Mouse (Mus musculus) embryonic facial prominence, embryonic 13.5 days (tissue): ENCODE measurements around the gene Dnah11. TPM values are rescaled to one million over a fixed set of nuclear protein-coding genes. Genes with fewer than 3 reads are reported as not detected.

Source experiments
- ATAC-seq: fragments of 200-750 bp; cut with Nextera tagmentation; 2 replicates; pipeline ENCODE4 v1.8.0; 2017; ENCODE audit warnings: low read depth; ENCODE audit not compliant: insufficient number of reproducible peaks, insufficient read depth, low FRiP score, low TSS enrichment
- H3K27ac ChIP-seq: fragments of 300-500 bp; sonication (generic); 2 replicates; pipeline ENCODE4 v1.5.1; 2015; ENCODE audit warnings: moderate library complexity, mild to moderate bottlenecking, inconsistent platforms
- H3K27me3 ChIP-seq: fragments of 300-500 bp; sonication (generic); 2 replicates; pipeline ENCODE4 v1.6.1; 2015; ENCODE audit warnings: mild to moderate bottlenecking, inconsistent platforms
- H3K36me3 ChIP-seq: fragments of 300-500 bp; sonication (generic); 2 replicates; pipeline ENCODE4 v1.6.1; 2015; ENCODE audit warnings: mild to moderate bottlenecking, inconsistent platforms
- H3K4me1 ChIP-seq: fragments of 300-500 bp; sonication (generic); 2 replicates; pipeline ENCODE4 v1.6.1; 2015; ENCODE audit warnings: inconsistent platforms
- H3K4me2 ChIP-seq: fragments of 300-500 bp; sonication (generic); 2 replicates; pipeline ENCODE4 v1.6.1; 2015; ENCODE audit warnings: moderate library complexity, mild to moderate bottlenecking, inconsistent platforms
- H3K4me3 ChIP-seq: fragments of 300-500 bp; sonication (generic); 2 replicates; pipeline ENCODE4 v1.5.1; 2015; ENCODE audit warnings: mild to moderate bottlenecking, inconsistent platforms
- H3K9ac ChIP-seq: fragments of 300-500 bp; sonication (generic); 2 replicates; pipeline ENCODE4 v1.6.1; 2015; ENCODE audit warnings: mild to moderate bottlenecking, inconsistent platforms
- H3K9me3 ChIP-seq: fragments of 300-500 bp; sonication (generic); 2 replicates; pipeline ENCODE4 v1.6.1; 2016; ENCODE audit warnings: inconsistent platforms
- WGBS: fragments of 180-500 bp; shearing (Covaris S2); methylation state at CpG from one replicate; pipeline ENCODE4 v1.1.7; 2015; ENCODE audit warnings: mixed read lengths; 5-methylcytosine and 5-hydroxymethylcytosine counted together
- polyA plus RNA-seq: library from polyadenylated mRNA; unstranded; fragments of >200 nt; fragmentation: Nextera tagmentation; extraction: Ambion mirVana; gene quantifications from 2 replicates; pipeline ENCODE4 v1.2.1, GENCODE M21; 2015

Dnah11 gene
- polyA plus RNA-seq, 1 experiment from 2014 or later: 0.22 TPM

GRCm38 (mm10) chr12:118034990-118035389 lies 163.9 kb downstream of the Dnah11 start:
- no peak for ATAC-seq
- Histone ChIP-seq H3K9me3 (no peaks in the 10 kb centered on the region), H3K4me1 (no peaks in the 10 kb centered on the region), H3K27ac (no peak overlapping the region), H3K4me3 (no peak overlapping the region), H3K9ac (no peak overlapping the region), H3K4me2 (no peak overlapping the region), H3K27me3 (no peaks in the 10 kb centered on the region), H3K36me3 (no peaks in the 10 kb centered on the region)
- 66% methylated on average over 1 of the region's 1 CpGs for WGBS

GRCm38 (mm10) chr12:118025771-118026170 lies 173.1 kb downstream of the Dnah11 start:
- Histone ChIP-seq H3K9ac (no peak overlapping the region), H3K27me3 (no peaks in the 10 kb centered on the region), H3K27ac (no peak overlapping the region), H3K4me1 (no peaks in the 10 kb centered on the region), H3K36me3 (no peaks in the 10 kb centered on the region), H3K4me2 (no peak overlapping the region), H3K9me3 (no peaks in the 10 kb centered on the region), H3K4me3 (no peak overlapping the region)
- WGBS: 67% methylated on average over 4 of the region's 4 CpGs
- ATAC-seq: no peak

DNA sequence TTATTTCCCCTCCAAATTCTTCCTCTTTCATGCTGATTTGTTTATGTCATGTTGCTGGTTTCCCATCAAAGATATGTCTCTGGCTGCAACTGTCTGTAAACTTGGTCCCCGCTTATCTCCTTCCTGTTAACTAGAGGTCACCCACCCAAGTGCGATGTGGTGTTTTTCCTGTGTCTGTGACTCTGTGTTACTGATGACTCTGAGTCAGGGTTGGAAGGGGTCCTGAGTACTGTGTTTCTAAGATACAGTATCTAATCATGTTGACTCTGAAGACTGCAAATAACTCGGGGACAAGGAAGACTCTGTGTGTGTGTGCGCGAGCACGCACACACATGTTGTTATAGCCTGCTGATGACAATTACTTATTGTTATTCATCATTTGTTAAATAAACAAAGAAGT lies 179.9 kb downstream of the Dnah11 start:
- H3K27me3 ChIP-seq: no peaks in the 10 kb centered on the region
- no peak overlapping the region for H3K4me3 ChIP-seq
- no peaks in the 10 kb centered on the region for H3K4me1 ChIP-seq
- H3K36me3 ChIP-seq: no peaks in the 10 kb centered on the region
- H3K9ac ChIP-seq: no peak overlapping the region
- H3K9me3 ChIP-seq: no peaks in the 10 kb centered on the region
- H3K4me2 ChIP-seq: no peak overlapping the region
- no peak overlapping the region for H3K27ac ChIP-seq
- no peak for ATAC-seq
- WGBS: 83% methylated on average over 6 of the region's 6 CpGs

GRCm38 (mm10) chr12:118013872-118014271 lies 185.0 kb downstream of the Dnah11 start:
- no peak overlapping the region for H3K4me2 ChIP-seq
- no peaks in the 10 kb centered on the region for H3K27me3 ChIP-seq
- WGBS: 87% methylated on average over 3 of the region's 3 CpGs
- H3K9ac ChIP-seq: no peak overlapping the region
- H3K4me1 ChIP-seq: no peaks in the 10 kb centered on the region
- no peaks in the 10 kb centered on the region for H3K9me3 ChIP-seq
- ATAC-seq: no peak
- no peaks in the 10 kb centered on the region for H3K36me3 ChIP-seq
- no peak overlapping the region for H3K27ac ChIP-seq
- H3K4me3 ChIP-seq: no peak overlapping the region

DNA sequence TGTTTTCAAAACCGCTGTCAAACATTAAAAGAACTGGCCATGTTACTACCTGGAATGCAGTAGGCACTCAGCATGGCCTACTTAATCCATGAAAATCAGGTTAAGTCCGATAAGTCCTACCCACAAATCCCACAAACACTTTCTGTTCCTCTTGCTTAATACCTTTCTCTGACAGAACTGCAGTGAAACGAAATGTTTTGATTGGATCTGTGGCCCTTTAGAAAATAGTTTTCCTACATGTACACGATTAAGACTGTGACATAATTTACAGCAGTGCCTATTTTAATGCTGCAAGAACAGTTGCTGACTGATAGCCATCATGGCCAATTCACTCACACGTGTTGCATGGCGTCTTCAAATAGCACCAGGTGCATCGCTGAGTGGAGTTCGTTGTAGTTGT lies 186.9 kb downstream of the Dnah11 start:
- Histone ChIP-seq H3K4me1 (no peaks in the 10 kb centered on the region), H3K27ac (no peak overlapping the region)

GRCm38 (mm10) chr12:117994938-117995337 lies 203.9 kb downstream of the Dnah11 start:
- Histone ChIP-seq H3K27me3 (peaks cover 27% of the 10 kb centered on the region), H3K4me1 (no peaks in the 10 kb centered on the region), H3K4me2 (no peak overlapping the region), H3K27ac (no peak overlapping the region), H3K9ac (no peak overlapping the region), H3K36me3 (no peaks in the 10 kb centered on the region), H3K9me3 (no peaks in the 10 kb centered on the region), H3K4me3 (no peak overlapping the region)
- ATAC-seq: no peak
- 64% methylated on average over 9 of the region's 9 CpGs for WGBS

More for the DNA sequence above, 186.9 kb downstream of the Dnah11 start:
- H3K27me3 ChIP-seq: no peaks in the 10 kb centered on the region
- H3K9me3 ChIP-seq: no peaks in the 10 kb centered on the region
- H3K9ac ChIP-seq: no peak overlapping the region
- H3K4me2 ChIP-seq: no peak overlapping the region
- no peaks in the 10 kb centered on the region for H3K36me3 ChIP-seq
- no peak overlapping the region for H3K4me3 ChIP-seq
- no peak for ATAC-seq
- WGBS: 84% methylated on average over 8 of the region's 8 CpGs

DNA sequence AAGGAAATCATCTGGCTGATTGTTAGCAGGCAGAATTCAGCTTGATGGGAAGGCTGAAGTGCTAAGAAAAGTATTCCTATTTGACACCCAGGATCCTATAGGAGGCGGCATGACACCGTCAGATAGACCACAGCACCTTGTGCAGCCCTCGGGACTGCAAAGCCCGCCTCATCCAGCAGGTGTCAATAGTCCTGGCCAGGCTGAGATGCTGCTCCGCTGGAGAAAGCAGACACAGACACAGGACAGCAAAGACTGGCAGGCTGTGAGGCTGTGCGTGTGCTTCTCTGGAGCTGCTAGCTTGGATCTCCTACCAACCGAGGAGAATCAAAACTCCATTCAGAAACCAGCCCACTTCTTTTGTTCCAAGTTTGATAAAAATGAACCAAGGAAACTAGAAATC lies 205.3 kb downstream of the Dnah11 start:
- Histone ChIP-seq H3K4me1 (peaks cover 10% of the 10 kb centered on the region), H3K9me3 (no peaks in the 10 kb centered on the region), H3K9ac (no peak overlapping the region), H3K4me3 (no peak overlapping the region), H3K27me3 (peaks cover 31% of the 10 kb centered on the region), H3K27ac (no peak overlapping the region), H3K4me2 (no peak overlapping the region), H3K36me3 (no peaks in the 10 kb centered on the region)
- peak; percentile 72 for ATAC-seq
- WGBS: 2% methylated on average over 7 of the region's 7 CpGs

- H3K4me3 ChIP-seq: no peak overlapping the region
Observed at GRCm38 (mm10) chr12:117989018-117989828, 209.6 kb downstream of the Dnah11 start.

GRCm38 (mm10) chr12:117980315-117980714 lies 218.5 kb downstream of the Dnah11 start:
- H3K36me3 ChIP-seq: no peaks in the 10 kb centered on the region
- H3K4me3 ChIP-seq: no peak overlapping the region
- ATAC-seq: no peak
- no peak overlapping the region for H3K9ac ChIP-seq
- no peaks in the 10 kb centered on the region for H3K27me3 ChIP-seq
- H3K9me3 ChIP-seq: no peaks in the 10 kb centered on the region
- H3K4me2 ChIP-seq: no peak overlapping the region
- H3K27ac ChIP-seq: no peak overlapping the region
- H3K4me1 ChIP-seq: no peaks in the 10 kb centered on the region
- 51% methylated on average over 3 of the region's 3 CpGs for WGBS

More at GRCm38 (mm10) chr12:117989018-117989828, 209.6 kb downstream of the Dnah11 start:
- WGBS: 9% methylated on average over 11 of the region's 11 CpGs
- H3K9ac ChIP-seq: no peak overlapping the region
- H3K36me3 ChIP-seq: no peaks in the 10 kb centered on the region
- H3K27ac ChIP-seq: no peak overlapping the region
- ATAC-seq: no peak
- peak overlapping the region; percentile 36 for H3K4me2 ChIP-seq
- no peaks in the 10 kb centered on the region for H3K9me3 ChIP-seq
- H3K27me3 ChIP-seq: peaks cover 28% of the 10 kb centered on the region
- H3K4me1 ChIP-seq: peaks cover 10% of the 10 kb centered on the region

- no peaks in the 10 kb centered on the region for H3K36me3 ChIP-seq
- H3K9ac ChIP-seq: no peak overlapping the region
- no peaks in the 10 kb centered on the region for H3K4me1 ChIP-seq
- no peaks in the 10 kb centered on the region for H3K27me3 ChIP-seq
- no peak overlapping the region for H3K4me2 ChIP-seq
- no peak for ATAC-seq
- H3K27ac ChIP-seq: no peak overlapping the region
- no peaks in the 10 kb centered on the region for H3K9me3 ChIP-seq
- no peak overlapping the region for H3K4me3 ChIP-seq
Observed at GRCm38 (mm10) chr12:117973712-117974111, 225.1 kb downstream of the Dnah11 start.

GRCm38 (mm10) chr12:117962698-117963097 lies 236.1 kb downstream of the Dnah11 start:
- Histone ChIP-seq H3K27ac (no peak overlapping the region), H3K27me3 (no peaks in the 10 kb centered on the region), H3K9ac (no peak overlapping the region), H3K9me3 (no peaks in the 10 kb centered on the region), H3K4me1 (no peaks in the 10 kb centered on the region), H3K36me3 (no peaks in the 10 kb centered on the region), H3K4me2 (no peak overlapping the region), H3K4me3 (no peak overlapping the region)
- ATAC-seq: no peak
- WGBS: 74% methylated on average over 2 of the region's 2 CpGs

GRCm38 (mm10) chr12:117959213-117959612 lies 239.6 kb downstream of the Dnah11 start:
- Histone ChIP-seq H3K4me3 (no peak overlapping the region), H3K27me3 (no peaks in the 10 kb centered on the region), H3K4me2 (no peak overlapping the region), H3K4me1 (no peaks in the 10 kb centered on the region), H3K27ac (no peak overlapping the region), H3K9ac (no peak overlapping the region), H3K9me3 (no peaks in the 10 kb centered on the region), H3K36me3 (no peaks in the 10 kb centered on the region)
- ATAC-seq: no peak
